Mouse (Mus musculus) cerebellum, adult (tissue): ENCODE data around the gene Glod5.

Experiments used
- ATAC-seq: cut with Nextera tagmentation; 2 replicates; pipeline ENCODE4 v1.9.2; 2017; ENCODE audit warnings: mild to moderate bottlenecking, moderate library complexity, mixed read lengths; ENCODE audit not compliant: insufficient number of reproducible peaks, low FRiP score, low TSS enrichment

The Glod5 gene

DNA sequence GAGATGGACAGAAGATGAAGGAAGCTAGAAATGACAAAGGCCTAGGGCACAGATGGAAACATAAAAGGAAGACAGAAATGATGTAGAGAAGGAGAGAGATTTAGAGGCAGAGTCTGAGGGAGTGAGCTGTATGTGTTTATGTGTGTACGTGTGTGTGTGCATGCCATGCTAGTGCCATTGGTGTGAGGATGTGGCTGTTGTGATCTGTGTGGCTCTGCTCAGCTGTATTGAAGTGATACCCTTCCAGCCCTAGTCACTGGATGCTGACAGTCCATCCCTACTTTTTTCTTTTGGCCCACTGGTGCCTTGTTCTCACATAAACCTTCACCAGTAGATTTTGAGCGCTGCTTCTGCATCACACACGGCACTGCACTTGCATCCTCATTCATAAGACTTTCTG lies 49.4 kb downstream of the Glod5 start:
- no peak for ATAC-seq

DNA sequence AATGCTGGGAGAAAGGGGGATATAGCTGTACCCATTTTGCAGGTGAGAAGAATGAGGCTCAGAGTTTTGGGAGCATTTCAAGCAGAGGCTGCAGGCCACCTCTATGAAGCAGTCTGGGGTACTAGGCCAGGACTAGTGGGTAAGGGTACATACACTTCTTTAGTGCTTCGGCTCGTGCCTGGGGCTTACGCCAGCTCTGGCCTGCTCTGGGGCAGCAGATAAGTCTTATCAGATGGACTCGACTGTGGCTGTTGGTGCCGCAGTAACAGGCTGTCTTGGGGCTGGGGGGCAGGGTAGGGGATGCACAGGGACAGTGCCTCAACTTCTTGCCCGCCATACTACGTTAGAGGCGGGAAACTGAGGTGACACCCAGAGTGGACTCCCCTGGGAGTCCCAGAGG lies 50.1 kb downstream of the Glod5 start:
- no peak for ATAC-seq

DNA sequence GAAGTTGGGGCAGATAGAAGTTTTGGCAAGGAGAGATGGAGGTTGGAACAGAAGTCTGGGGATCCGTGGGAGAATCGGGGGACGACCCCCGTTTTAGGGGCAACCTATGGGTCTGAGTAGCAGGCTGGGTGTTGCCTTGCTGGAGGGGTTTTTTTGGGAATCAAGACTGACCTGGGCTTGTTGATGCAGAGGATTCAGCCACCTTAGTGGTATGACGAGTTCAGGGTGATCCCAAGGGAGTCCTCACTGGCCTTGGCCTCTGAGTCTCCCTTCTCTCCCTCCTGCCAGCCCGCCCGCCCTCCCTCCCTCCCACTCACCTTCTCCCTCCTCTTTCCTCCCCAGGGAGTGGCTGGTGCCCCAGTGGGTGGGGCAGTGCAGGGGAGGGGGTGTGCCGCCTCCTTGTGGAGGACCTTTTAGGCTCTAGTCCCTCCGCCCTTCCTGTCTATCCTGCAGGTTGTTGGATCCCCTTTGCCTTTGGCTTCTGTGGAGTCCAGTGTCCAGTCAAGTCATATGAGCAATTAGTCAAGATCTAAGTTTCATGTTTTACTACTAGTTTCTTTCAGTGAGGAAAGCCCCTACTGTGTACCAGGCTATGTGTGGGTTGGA lies 50.6 kb downstream of the Glod5 start:
- no peak for ATAC-seq

DNA sequence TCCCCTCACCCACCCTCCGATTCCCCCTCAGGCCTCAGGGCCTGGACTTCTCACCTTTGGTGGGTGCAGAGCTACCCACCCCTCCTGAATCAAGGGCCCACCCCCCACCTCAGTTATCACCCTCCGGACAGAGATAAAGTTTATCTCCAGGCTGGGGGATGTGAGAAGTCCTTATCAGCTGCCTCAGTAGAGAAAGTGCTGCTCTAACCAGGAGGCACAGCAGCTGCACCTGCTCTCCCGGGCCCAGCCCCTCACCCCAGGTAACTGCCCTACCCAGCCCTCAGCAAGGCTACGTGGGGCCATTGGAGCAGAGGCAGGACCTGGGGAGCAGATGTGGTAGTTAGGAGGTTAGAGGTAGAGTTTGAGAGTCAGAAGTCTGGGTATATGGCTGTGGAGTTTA lies 52.1 kb downstream of the Glod5 start:
- ATAC-seq, result no peak

DNA sequence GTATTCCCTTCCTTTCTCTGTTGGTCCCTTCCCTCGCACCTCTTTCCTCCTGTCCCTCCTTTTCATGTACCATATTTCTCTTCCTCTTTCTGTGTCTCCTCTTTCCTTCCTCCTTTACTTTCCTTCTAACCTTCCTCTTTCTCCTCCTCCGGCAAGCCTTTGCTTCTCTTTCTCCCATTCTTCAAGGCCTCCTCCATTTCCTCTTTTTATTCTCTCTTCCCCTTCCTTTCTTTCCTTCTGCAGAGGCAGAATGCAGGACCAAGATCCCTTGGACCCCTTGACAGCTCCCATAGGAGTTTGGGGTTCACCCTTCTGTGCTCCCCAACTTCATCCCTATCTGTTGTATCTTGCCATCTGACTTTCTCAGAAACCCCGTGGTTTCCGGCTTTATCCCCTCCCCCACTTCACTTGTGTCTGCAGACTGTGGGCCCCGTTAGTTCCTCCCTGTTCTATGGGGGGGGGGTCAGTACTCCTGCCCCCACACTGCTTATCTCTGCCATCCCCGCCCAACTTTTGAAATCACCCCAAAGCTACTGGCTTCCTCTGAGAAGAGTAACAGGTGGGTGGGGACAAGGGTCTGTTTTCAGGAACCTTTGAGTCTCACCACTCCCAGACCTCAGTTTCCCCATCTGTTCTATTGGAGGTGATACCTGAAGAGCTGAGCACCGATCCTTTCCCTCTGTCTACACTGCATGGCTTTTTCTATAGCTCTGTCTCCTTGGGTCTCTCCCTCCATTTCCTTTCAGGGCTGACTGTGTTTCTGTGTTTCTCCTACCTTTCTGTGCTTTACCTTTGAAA lies 54.3 kb downstream of the Glod5 start:
- no peak for ATAC-seq

DNA sequence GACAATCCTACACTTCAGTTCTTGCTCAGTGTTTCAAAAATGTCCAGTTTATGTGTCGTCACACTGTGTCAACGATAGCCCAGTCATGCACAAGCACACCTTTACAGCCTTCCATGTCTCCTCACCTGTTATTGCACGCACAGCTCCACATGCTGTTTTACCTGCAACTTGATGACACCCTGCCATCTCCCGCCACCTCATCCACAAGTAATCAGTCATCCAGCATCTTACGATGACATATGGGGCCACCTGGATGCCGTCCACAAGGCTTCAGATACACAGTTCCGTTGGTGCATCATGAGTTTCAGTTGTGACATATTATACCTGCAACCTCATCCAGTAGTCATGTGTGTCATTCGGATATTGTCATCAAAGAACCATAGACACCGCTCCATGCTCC lies 59.4 kb downstream of the Glod5 start:
- no peak for ATAC-seq
